Mouse (Mus musculus) liver, embryonic 15.5 days (tissue): ENCODE data around the gene Hunk. TPM values are rescaled to one million over a fixed set of nuclear protein-coding genes. Genes with fewer than 3 reads are reported as not detected.

ENCODE experiments used
- ATAC-seq: fragments of 200-750 bp; cut with Nextera tagmentation; 2 replicates; pipeline ENCODE4 v1.8.0; 2017; ENCODE audit warnings: moderate number of reproducible peaks, mild to moderate bottlenecking, moderate library complexity; ENCODE audit not compliant: insufficient read depth
- H3K27ac ChIP-seq: fragments of 300-500 bp; sonication (generic); replicated peaks from 2 replicates; pipeline ENCODE4 v1.5.1; 2015; ENCODE audit warnings: mild to moderate bottlenecking, inconsistent platforms
- H3K27me3 ChIP-seq: fragments of 300-500 bp; sonication (generic); 2 replicates; pipeline ENCODE4 v1.6.1; 2015; ENCODE audit warnings: mild to moderate bottlenecking, inconsistent platforms
- H3K36me3 ChIP-seq: fragments of 300-500 bp; sonication (generic); replicated peaks from 2 replicates; pipeline ENCODE4 v1.6.1; 2015; ENCODE audit warnings: moderate library complexity, mild to moderate bottlenecking, inconsistent platforms
- H3K4me1 ChIP-seq: fragments of 300-500 bp; sonication (generic); replicated peaks from 2 replicates; pipeline ENCODE4 v1.6.1; 2015; ENCODE audit warnings: inconsistent platforms
- H3K4me2 ChIP-seq: fragments of 300-500 bp; sonication (generic); 2 replicates; pipeline ENCODE4 v1.6.1; 2015; ENCODE audit warnings: moderate library complexity, mild to moderate bottlenecking, inconsistent platforms
- H3K4me3 ChIP-seq: fragments of 300-500 bp; sonication (generic); replicated peaks from 2 replicates; pipeline ENCODE4 v1.5.1; 2015; ENCODE audit warnings: mild to moderate bottlenecking, inconsistent platforms
- H3K9ac ChIP-seq: fragments of 300-500 bp; sonication (generic); 2 replicates; pipeline ENCODE4 v1.6.1; 2015; ENCODE audit warnings: moderate library complexity, mild to moderate bottlenecking, inconsistent platforms
- H3K9me3 ChIP-seq: fragments of 300-500 bp; sonication (generic); replicated peaks from 2 replicates; pipeline ENCODE4 v1.6.1; 2016; ENCODE audit warnings: inconsistent platforms
- WGBS: fragments of 180-500 bp; shearing (Covaris S2); methylation state at CpG from one replicate; pipeline ENCODE4 v1.1.7; 2015; ENCODE audit warnings: mixed read lengths; ENCODE audit not compliant: insufficient replicate concordance; 5-methylcytosine and 5-hydroxymethylcytosine counted together
- polyA plus RNA-seq: library from polyadenylated mRNA; unstranded; fragments of >200 nt; fragmentation: Nextera tagmentation; extraction: Ambion mirVana; gene quantifications from 2 replicates; pipeline ENCODE4 v1.2.1, GENCODE M21; 2015

Gene Hunk
- polyA plus RNA-seq, 1 experiment from 2014 or later, result 1.2 TPM

DNA sequence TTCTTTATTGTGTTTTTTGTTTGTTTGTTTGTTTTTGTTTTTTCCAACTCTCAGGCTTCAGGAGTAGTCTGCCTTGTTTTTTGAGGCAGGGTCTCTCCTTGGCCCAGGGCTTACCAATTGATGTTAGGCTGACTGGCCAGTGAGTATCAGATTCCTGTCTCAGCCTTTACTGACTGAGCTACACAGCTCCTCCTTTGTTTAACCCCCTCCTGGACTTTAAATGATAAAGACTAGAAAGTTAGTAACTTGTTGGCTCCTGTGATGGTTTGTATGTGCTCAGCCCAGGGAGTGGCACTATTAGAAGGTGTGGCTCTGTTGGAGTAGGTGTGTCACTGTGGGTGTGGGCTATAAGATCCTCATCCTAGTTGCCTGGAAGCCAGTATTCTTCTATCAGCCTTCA lies 30.8 kb downstream of the Hunk start:
- no peak overlapping the region for H3K4me2 ChIP-seq
- no peak for ATAC-seq
- H3K27me3 ChIP-seq, result no peaks in the 10 kb centered on the region
- no peak overlapping the region for H3K27ac ChIP-seq
- no peaks in the 10 kb centered on the region for H3K9me3 ChIP-seq
- no peak overlapping the region for H3K4me3 ChIP-seq
- H3K36me3 ChIP-seq, result no peaks in the 10 kb centered on the region
- no peak overlapping the region for H3K9ac ChIP-seq
- H3K4me1 ChIP-seq, result 0 out of 2 replicates have a peak, but pooled peaks cover 4% of the 10 kb centered on the region

DNA sequence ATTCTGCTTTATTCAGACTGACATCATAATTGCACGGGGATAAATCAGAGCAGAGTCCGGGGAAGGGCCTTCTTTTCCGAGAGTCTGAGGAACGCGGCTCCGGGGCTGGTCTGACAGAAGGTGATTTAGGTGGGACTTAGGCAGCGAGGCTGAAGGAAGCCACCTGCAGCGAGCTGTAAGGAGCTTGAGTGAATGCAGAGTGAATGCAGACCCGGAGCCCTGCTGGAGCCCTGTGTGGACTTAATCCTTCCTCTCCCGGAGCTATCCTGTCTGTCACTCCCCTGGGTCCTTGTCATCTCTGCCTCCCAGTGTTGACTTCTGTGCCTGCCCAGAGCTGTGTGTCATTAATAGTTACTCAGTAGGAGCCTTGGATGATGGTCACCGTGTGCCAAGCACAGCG lies 32.8 kb downstream of the Hunk start:
- H3K4me3 ChIP-seq, result no peak overlapping the region
- ATAC-seq, result no peak
- no peaks in the 10 kb centered on the region for H3K9me3 ChIP-seq

GRCm38 (mm10) chr16:90421145-90421544 lies 35.3 kb downstream of the Hunk start:
- no peaks in the 10 kb centered on the region for H3K9me3 ChIP-seq
- no peaks in the 10 kb centered on the region for H3K36me3 ChIP-seq
- no peak for ATAC-seq
- H3K4me3 ChIP-seq, result no peak overlapping the region
- H3K4me1 ChIP-seq, result 0 out of 2 replicates have a peak, but pooled peaks cover 4% of the 10 kb centered on the region
- H3K9ac ChIP-seq, result no peak overlapping the region
- no peak overlapping the region for H3K27ac ChIP-seq
- no peaks in the 10 kb centered on the region for H3K27me3 ChIP-seq
- 44% methylated on average over 7 of the region's 7 CpGs for WGBS
- no peak overlapping the region for H3K4me2 ChIP-seq

More for the DNA sequence above, 32.8 kb downstream of the Hunk start:
- Histone ChIP-seq H3K9ac (no peak overlapping the region), H3K4me2 (no peak overlapping the region), H3K4me1 (0 out of 2 replicates have a peak, but pooled peaks cover 4% of the 10 kb centered on the region), H3K27ac (no peak overlapping the region), H3K36me3 (no peaks in the 10 kb centered on the region), H3K27me3 (no peaks in the 10 kb centered on the region)
- WGBS, result 19% methylated on average over 12 of the region's 12 CpGs

GRCm38 (mm10) chr16:90421551-90421950 lies 35.7 kb downstream of the Hunk start:
- ATAC-seq, result no peak
- Histone ChIP-seq H3K27me3 (no peaks in the 10 kb centered on the region), H3K9ac (no peak overlapping the region), H3K27ac (no peak overlapping the region), H3K4me1 (0 out of 2 replicates have a peak, but pooled peaks cover 4% of the 10 kb centered on the region), H3K9me3 (no peaks in the 10 kb centered on the region), H3K4me2 (no peak overlapping the region), H3K36me3 (no peaks in the 10 kb centered on the region), H3K4me3 (no peak overlapping the region)
- 58% methylated on average over 8 of the region's 8 CpGs for whole genome bisulfite sequencing

DNA sequence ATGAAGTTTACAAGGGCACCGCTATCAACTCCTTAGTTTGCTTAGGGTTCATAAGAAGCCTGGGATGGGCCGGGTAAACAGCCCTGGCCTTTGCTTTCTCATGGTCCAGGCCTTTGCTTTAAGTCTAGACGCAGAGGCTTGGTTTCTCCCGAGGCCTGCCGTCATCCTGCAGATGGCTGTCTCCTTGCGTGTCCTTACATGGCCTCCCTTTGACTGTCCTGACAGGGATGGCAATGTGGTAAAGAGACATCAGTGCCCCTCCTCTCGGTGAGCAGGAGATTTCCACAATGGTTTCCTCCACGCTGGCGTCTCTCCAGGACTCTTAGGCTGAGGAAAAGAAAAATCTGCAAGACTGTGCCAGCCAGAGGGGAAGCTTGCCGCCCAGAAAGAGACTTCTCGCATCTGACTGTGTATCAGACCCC lies 36.3 kb downstream of the Hunk start:
- WGBS, result 55% methylated on average over 11 of the region's 11 CpGs
- H3K27ac ChIP-seq, result no peak overlapping the region
- no peaks in the 10 kb centered on the region for H3K36me3 ChIP-seq
- no peak overlapping the region for H3K4me3 ChIP-seq
- no peaks in the 10 kb centered on the region for H3K9me3 ChIP-seq
- no peaks in the 10 kb centered on the region for H3K27me3 ChIP-seq
- H3K4me2 ChIP-seq, result no peak overlapping the region
- no peak for ATAC-seq
- 0 out of 2 replicates have a peak, but pooled peaks cover 4% of the 10 kb centered on the region for H3K4me1 ChIP-seq
- no peak overlapping the region for H3K9ac ChIP-seq

GRCm38 (mm10) chr16:90423898-90424297 lies 38.1 kb downstream of the Hunk start:
- no peak overlapping the region for H3K4me3 ChIP-seq
- H3K9me3 ChIP-seq, result no peaks in the 10 kb centered on the region
- H3K36me3 ChIP-seq, result no peaks in the 10 kb centered on the region
- H3K4me1 ChIP-seq, result 0 out of 2 replicates have a peak, but pooled peaks cover 4% of the 10 kb centered on the region
- ATAC-seq, result no peak
- no peak overlapping the region for H3K27ac ChIP-seq
- WGBS, result 58% methylated on average over 3 of the region's 3 CpGs
- H3K9ac ChIP-seq, result no peak overlapping the region
- H3K4me2 ChIP-seq, result no peak overlapping the region
- no peaks in the 10 kb centered on the region for H3K27me3 ChIP-seq

- WGBS, result 50% methylated on average over 9 of the region's 9 CpGs
- ATAC-seq, result no peak
- Histone ChIP-seq H3K27ac (no peak overlapping the region), H3K4me1 (0 out of 2 replicates have a peak, but pooled peaks cover 4% of the 10 kb centered on the region), H3K36me3 (no peaks in the 10 kb centered on the region), H3K4me2 (no peak overlapping the region), H3K27me3 (no peaks in the 10 kb centered on the region), H3K9me3 (no peaks in the 10 kb centered on the region), H3K4me3 (no peak overlapping the region), H3K9ac (no peak overlapping the region)
Observed at GRCm38 (mm10) chr16:90424391-90424790, 38.6 kb downstream of the Hunk start.

DNA sequence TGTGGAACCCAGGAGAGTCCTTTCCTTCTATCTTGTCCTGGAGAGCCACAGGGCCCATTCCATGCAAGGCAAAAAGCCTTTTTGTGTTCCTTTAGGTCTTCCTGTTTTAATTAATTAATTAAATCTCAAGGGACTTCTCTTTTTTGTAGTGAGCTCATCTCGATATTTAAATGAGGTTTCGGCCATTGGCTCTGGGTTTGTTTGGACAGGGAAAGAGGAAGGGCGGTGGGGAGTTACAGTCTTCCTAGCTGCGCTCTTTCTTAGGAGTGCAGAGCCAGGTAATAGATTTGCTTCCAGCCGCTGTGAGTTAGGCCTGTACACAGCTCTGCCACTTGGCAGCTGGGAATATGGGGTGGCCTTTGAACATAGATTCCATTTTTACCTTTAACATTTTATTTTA lies 40.4 kb downstream of the Hunk start:
- Histone ChIP-seq H3K27me3 (no peaks in the 10 kb centered on the region), H3K9me3 (no peaks in the 10 kb centered on the region), H3K27ac (no peak overlapping the region), H3K4me2 (no peak overlapping the region), H3K4me1 (no peaks in the 10 kb centered on the region), H3K9ac (no peak overlapping the region), H3K4me3 (no peak overlapping the region), H3K36me3 (no peaks in the 10 kb centered on the region)
- ATAC-seq, result no peak
- 64% methylated on average over 5 of the region's 5 CpGs for WGBS

DNA sequence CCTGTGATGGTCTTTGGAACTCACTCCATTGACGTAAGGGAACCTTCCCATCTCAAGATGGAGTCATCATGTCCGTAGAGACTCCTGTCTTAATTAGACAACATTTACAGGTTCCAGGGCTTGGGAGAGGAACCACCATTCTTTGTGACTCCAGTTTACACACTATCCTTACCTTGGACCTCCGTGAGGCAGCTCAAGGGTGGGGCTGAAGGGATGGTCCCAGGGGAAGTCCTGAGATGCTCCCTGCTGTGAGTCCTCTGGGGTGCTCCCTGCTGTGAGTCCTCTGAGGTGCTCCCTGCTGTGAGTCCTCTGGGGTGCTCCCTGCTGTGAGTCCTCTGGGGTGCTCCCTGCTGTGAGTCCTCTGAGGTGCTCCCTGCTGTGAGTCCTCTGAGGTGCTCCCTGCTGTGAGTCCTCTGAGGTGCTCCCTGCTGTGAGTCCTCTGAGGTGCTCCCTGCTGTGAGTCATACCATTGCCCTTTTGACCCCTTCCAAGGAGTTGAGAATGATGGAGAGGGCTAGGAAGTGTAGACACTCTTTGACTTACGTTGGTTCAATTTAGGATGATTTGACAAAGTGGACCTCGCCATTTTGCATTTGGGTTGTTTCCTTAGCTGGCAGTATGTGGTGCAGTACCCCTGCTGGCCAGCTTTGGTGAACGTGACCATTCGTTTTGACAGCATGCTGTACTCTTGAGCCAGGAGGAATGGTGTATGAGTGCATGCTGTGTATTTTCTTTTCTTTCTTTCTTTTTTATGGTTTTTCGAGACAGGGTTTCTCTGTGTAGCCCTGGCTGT lies 42.2 kb downstream of the Hunk start:
- 71% methylated on average over 8 of the region's 8 CpGs for WGBS
- no peak for ATAC-seq
- H3K4me1 ChIP-seq, result no peaks in the 10 kb centered on the region
- H3K4me2 ChIP-seq, result no peak overlapping the region
- H3K27ac ChIP-seq, result no peak overlapping the region
- no peaks in the 10 kb centered on the region for H3K27me3 ChIP-seq
- no peak overlapping the region for H3K4me3 ChIP-seq
- H3K36me3 ChIP-seq, result peaks cover 4% of the 10 kb centered on the region; the same call in 1 of the 2 replicates
- no peak overlapping the region for H3K9ac ChIP-seq
- H3K9me3 ChIP-seq, result no peaks in the 10 kb centered on the region

DNA sequence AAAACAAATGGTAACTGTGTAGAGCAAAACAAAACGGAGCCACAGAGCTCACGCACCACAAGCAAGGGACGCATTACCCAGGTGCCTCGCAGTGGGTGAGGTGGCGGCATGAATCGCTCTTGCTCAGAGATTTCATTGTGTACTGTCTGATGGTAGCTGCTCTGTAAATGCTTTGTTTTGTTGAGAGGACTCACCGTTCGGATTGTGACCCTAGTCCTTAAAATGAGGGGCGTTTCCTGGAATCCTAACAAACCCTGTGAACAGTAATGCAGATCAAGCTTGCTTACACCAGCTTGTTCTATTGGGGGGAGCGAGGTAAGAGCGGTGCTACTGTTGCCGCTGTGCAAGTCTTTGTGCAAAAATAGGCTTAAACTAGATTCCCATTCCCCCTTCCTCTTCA lies 47.7 kb downstream of the Hunk start:
- no peak for ATAC-seq
- H3K4me1 ChIP-seq, result 0 out of 2 replicates have a peak, but pooled peaks cover 3% of the 10 kb centered on the region
- WGBS, result 74% methylated on average over 12 of the region's 12 CpGs

DNA sequence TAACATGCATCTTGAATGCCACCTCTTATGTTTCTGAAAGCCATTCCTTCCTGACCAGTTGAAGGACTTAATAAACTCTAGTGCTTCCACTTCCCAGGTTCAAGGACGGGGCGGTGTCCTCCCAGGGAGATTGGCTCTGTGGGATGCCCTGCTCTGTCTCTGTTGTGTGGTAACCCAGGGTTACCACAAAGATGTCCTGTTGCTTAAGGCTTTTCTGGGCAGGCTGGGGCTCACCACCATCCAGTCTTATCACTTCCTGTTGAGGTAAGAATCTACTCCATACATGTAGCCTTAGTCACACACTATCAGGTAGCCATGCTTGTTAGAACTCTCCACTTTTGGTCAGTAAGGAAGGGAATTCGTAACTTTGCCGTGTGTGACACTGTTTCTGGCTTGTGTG lies 49.4 kb downstream of the Hunk start:
- ATAC-seq, result no peak
- 28% methylated on average over 4 of the region's 4 CpGs for whole genome bisulfite sequencing
- H3K9ac ChIP-seq, result no peak overlapping the region

More for the DNA sequence above, 47.7 kb downstream of the Hunk start:
- H3K27me3 ChIP-seq, result no peaks in the 10 kb centered on the region
- no peak overlapping the region for H3K27ac ChIP-seq
- H3K36me3 ChIP-seq, result peaks cover 10% of the 10 kb centered on the region; the same call in 1 of the 2 replicates
- H3K9ac ChIP-seq, result no peak overlapping the region
- H3K9me3 ChIP-seq, result no peaks in the 10 kb centered on the region
- no peak overlapping the region for H3K4me2 ChIP-seq
- H3K4me3 ChIP-seq, result no peak overlapping the region

More for the DNA sequence above, 49.4 kb downstream of the Hunk start:
- peaks cover 10% of the 10 kb centered on the region; the same call in 1 of the 2 replicates for H3K36me3 ChIP-seq
- no peaks in the 10 kb centered on the region for H3K9me3 ChIP-seq
- H3K27ac ChIP-seq, result no peak overlapping the region
- H3K4me2 ChIP-seq, result no peak overlapping the region
- H3K4me3 ChIP-seq, result no peak overlapping the region
- H3K27me3 ChIP-seq, result no peaks in the 10 kb centered on the region
- 0 out of 2 replicates have a peak, but pooled peaks cover 3% of the 10 kb centered on the region for H3K4me1 ChIP-seq
